Mouse (Mus musculus): Measurements from ENCODE around the gene 9130019O22Rik.

DNA sequence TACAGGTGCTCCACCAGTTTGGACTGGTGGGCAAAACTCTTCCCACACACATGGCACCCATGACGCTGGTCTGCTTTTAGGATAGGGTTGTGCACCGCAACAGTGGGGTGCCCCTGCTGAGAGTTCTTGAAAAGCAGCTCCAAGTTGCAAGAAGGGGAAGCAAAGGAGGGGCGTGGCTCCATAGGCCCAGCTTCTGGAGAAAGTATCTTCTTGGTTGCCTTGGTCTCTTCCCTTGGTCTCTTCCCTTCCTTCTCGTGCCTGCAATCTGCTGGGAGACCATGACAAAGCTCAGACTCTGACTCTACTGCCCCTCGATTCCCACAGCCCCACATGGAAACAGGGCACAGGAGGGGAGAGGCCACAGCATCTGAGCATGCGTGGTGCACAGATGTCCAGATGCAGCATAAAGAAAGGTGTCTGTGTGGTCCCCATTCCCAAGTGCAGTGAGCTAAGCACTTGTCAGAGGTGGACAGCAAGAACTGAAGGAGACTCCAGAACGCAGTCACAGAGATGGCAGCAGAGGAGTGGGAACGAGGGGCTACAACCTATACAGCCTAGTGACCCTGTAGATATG is 5.4 kb upstream of the 9130019O22Rik start:
- TF ChIP-seq POLR2A (IDR thresholded peaks at IDR 0.05; ENCODE audit: borderline replicate concordance, extremely low read depth, low read depth, low read length) (no peak), CTCF (IDR thresholded peaks at IDR 0.05; ENCODE audit: insufficient read depth, low read length) (no peak)
